Mouse (Mus musculus): ENCODE measurements at regions not wholly inside any gene's neighbourhood (a gene's known extent, or its start where the extent isn't known, plus 50 kb on each side); places are given as distances from the start of the nearest gene placed in this dataset.

DNA sequence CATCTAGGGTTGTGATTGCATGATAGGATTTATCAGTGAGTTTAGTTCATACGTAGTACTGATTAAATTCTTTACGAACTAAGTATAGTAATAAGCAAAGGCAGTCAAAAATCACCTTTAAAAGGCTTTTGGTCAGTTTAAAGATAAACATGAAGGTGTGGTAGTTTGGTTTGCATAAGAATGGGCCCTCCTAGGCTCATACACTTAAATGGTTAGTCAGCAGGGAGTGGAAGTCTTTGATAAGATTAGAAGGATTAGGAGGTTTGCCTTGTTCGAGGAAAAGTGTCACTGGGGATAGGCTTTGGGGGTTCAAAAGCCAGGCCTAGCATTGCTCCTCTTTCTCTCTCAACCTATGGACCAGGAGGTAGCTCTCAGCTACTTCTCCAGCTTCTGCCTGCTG, 357.4 kb upstream of the Pdzrn3 start:
- no peaks in the 10 kb centered on the region for H3K27me3 ChIP-seq (ENCODE audit: control insufficient read depth, insufficient read depth, low read length)
- intact Hi-C loops (cut with DNase I), result no loop called here
- WGBS, result 45% methylated on average over 3 of the region's 3 CpGs

DNA sequence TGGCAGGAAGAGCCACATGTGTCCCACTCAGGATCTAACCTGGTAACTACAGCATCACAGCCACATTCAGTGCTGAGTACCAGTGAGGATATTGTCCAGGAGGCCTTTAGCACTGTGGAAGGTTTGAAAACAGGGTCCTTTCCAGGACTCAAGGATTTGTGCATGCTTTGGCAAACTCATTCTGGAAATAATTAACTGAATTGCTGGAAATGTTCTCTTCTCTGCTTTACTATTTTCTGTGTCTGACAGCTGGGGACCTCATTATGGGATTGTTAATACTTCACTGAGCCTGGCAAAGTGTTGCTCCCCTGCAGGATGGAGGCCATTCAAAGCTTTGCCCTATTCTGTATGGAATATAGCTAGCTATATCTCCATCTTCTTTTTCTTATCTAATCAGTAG, 342.8 kb upstream of the Pdzrn3 start:
- intact Hi-C loops (cut with DNase I), result no loop called here
- H3K79me2 ChIP-seq (replicated peaks; ENCODE audit: control insufficient read depth, insufficient read depth, low read length), result no peaks in the 10 kb centered on the region
- no peaks in the 10 kb centered on the region for H3K36me3 ChIP-seq (ENCODE audit: control insufficient read depth, insufficient read depth, low read length)

More for the DNA sequence above, 357.4 kb upstream of the Pdzrn3 start:
- H3K27ac ChIP-seq, result no peak overlapping the region
- DNase-seq, result no peak
- no peaks in the 10 kb centered on the region for H3K4me1 ChIP-seq (ENCODE audit: control insufficient read depth, insufficient read depth, low read length)
- H3K4me3 ChIP-seq, result no peak overlapping the region
- H3K36me3 ChIP-seq (ENCODE audit: control insufficient read depth, insufficient read depth, low read length), result no peaks in the 10 kb centered on the region
- H3K79me2 ChIP-seq (replicated peaks; ENCODE audit: control insufficient read depth, insufficient read depth, low read length), result no peaks in the 10 kb centered on the region
- H3K9ac ChIP-seq (ENCODE audit: low read depth, low read length), result no peak overlapping the region
- TF ChIP-seq EP300 (IDR thresholded peaks at IDR 0.05; ENCODE audit: insufficient read depth, low read depth, low read length) (no peak), CTCF (IDR thresholded peaks at IDR 0.05) (no peak), POLR2A (IDR thresholded peaks at IDR 0.05; ENCODE audit: insufficient read depth, low read depth, low read length) (no peak)

DNA sequence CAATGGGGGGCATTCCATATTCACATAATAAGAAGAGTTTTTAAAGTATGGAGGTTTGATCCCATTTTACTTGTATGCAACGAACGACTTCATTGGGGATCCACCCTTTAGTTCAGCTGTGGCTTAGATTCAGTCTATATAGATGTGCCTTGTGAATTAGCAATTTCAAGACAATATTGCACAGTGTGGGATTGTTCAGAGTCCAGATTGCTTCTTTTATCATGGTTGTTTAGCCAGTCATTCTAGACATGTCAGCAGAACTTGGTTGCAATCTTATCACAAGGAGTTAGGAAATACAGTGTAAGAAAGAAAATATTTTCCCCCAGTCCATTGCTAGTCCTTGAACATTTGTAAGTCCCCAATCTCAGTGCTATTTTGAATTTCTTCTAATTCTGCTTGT, 312.0 kb upstream of the Pdzrn3 start:
- H3K4me1 ChIP-seq (ENCODE audit: control insufficient read depth, insufficient read depth, low read length), result no peaks in the 10 kb centered on the region
- H3K4me3 ChIP-seq, result no peak overlapping the region
- intact Hi-C loops (cut with DNase I), result no loop called here
- no peaks in the 10 kb centered on the region for H3K79me2 ChIP-seq (replicated peaks; ENCODE audit: control insufficient read depth, insufficient read depth, low read length)
- no peaks in the 10 kb centered on the region for H3K36me3 ChIP-seq (ENCODE audit: control insufficient read depth, insufficient read depth, low read length)
- no peak for DNase-seq
- H3K27ac ChIP-seq, result no peak overlapping the region
- no peak overlapping the region for H3K9ac ChIP-seq (ENCODE audit: low read depth, low read length)
- WGBS, result 81% methylated on average over 2 of the region's 2 CpGs
- TF ChIP-seq EP300 (IDR thresholded peaks at IDR 0.05; ENCODE audit: insufficient read depth, low read depth, low read length) (no peak), CTCF (IDR thresholded peaks at IDR 0.05) (no peak), POLR2A (IDR thresholded peaks at IDR 0.05; ENCODE audit: insufficient read depth, low read depth, low read length) (no peak)
- no peaks in the 10 kb centered on the region for H3K27me3 ChIP-seq (ENCODE audit: control insufficient read depth, insufficient read depth, low read length)

More for the DNA sequence above, 342.8 kb upstream of the Pdzrn3 start:
- no peak overlapping the region for H3K9ac ChIP-seq (ENCODE audit: low read depth, low read length)
- no peaks in the 10 kb centered on the region for H3K4me1 ChIP-seq (ENCODE audit: control insufficient read depth, insufficient read depth, low read length)
- H3K4me3 ChIP-seq, result no peak overlapping the region
- DNase-seq, result no peak
- H3K27me3 ChIP-seq (ENCODE audit: control insufficient read depth, insufficient read depth, low read length), result no peaks in the 10 kb centered on the region
- H3K27ac ChIP-seq, result no peak overlapping the region
- TF ChIP-seq CTCF (IDR thresholded peaks at IDR 0.05) (no peak), EP300 (IDR thresholded peaks at IDR 0.05; ENCODE audit: insufficient read depth, low read depth, low read length) (no peak)

- H3K9ac ChIP-seq (ENCODE audit: low read depth, low read length), result no peak overlapping the region
- H3K36me3 ChIP-seq (ENCODE audit: control insufficient read depth, insufficient read depth, low read length), result no peaks in the 10 kb centered on the region
- H3K79me2 ChIP-seq (replicated peaks; ENCODE audit: control insufficient read depth, insufficient read depth, low read length), result no peaks in the 10 kb centered on the region
- DNase-seq, result no peak
- intact Hi-C loops (cut with DNase I), result no loop called here
- no peak overlapping the region for H3K4me3 ChIP-seq
- no peaks in the 10 kb centered on the region for H3K27me3 ChIP-seq (ENCODE audit: control insufficient read depth, insufficient read depth, low read length)
- H3K27ac ChIP-seq, result no peak overlapping the region
- no peaks in the 10 kb centered on the region for H3K4me1 ChIP-seq (ENCODE audit: control insufficient read depth, insufficient read depth, low read length)
- TF ChIP-seq EP300 (IDR thresholded peaks at IDR 0.05; ENCODE audit: insufficient read depth, low read depth, low read length) (no peak), CTCF (IDR thresholded peaks at IDR 0.05) (no peak), POLR2A (IDR thresholded peaks at IDR 0.05; ENCODE audit: insufficient read depth, low read depth, low read length) (no peak)
Observed at GRCm38 (mm10) chr6:101686578-101686977, 308.9 kb upstream of the Pdzrn3 start.

GRCm38 (mm10) chr6:101685734-101686133, 308.0 kb upstream of the Pdzrn3 start:
- Histone ChIP-seq H3K4me1 (ENCODE audit: control insufficient read depth, insufficient read depth, low read length) (no peaks in the 10 kb centered on the region), H3K4me3 (no peak overlapping the region), H3K9ac (ENCODE audit: low read depth, low read length) (no peak overlapping the region), H3K79me2 (replicated peaks; ENCODE audit: control insufficient read depth, insufficient read depth, low read length) (no peaks in the 10 kb centered on the region), H3K36me3 (ENCODE audit: control insufficient read depth, insufficient read depth, low read length) (no peaks in the 10 kb centered on the region), H3K27me3 (ENCODE audit: control insufficient read depth, insufficient read depth, low read length) (no peaks in the 10 kb centered on the region), H3K27ac (no peak overlapping the region)
- TF ChIP-seq CTCF (IDR thresholded peaks at IDR 0.05), result no peak
- no peak for TF ChIP-seq POLR2A (IDR thresholded peaks at IDR 0.05; ENCODE audit: insufficient read depth, low read depth, low read length)
- TF ChIP-seq EP300 (IDR thresholded peaks at IDR 0.05; ENCODE audit: insufficient read depth, low read depth, low read length), result no peak
- DNase-seq, result no peak
- WGBS, result 77% methylated on average over 8 of the region's 8 CpGs
- intact Hi-C loops (cut with DNase I), result no loop called here

GRCm38 (mm10) chr6:101684390-101684789, 306.7 kb upstream of the Pdzrn3 start:
- 58% methylated on average over 2 of the region's 2 CpGs for WGBS

More at GRCm38 (mm10) chr6:101684390-101684789, 306.7 kb upstream of the Pdzrn3 start:
- no peak overlapping the region for H3K9ac ChIP-seq (ENCODE audit: low read depth, low read length)
- H3K4me3 ChIP-seq, result no peak overlapping the region
- TF ChIP-seq CTCF (IDR thresholded peaks at IDR 0.05), result peak; percentile 55
- no peak for TF ChIP-seq POLR2A (IDR thresholded peaks at IDR 0.05; ENCODE audit: insufficient read depth, low read depth, low read length)
- no peaks in the 10 kb centered on the region for H3K27me3 ChIP-seq (ENCODE audit: control insufficient read depth, insufficient read depth, low read length)
- H3K79me2 ChIP-seq (replicated peaks; ENCODE audit: control insufficient read depth, insufficient read depth, low read length), result no peaks in the 10 kb centered on the region
- H3K36me3 ChIP-seq (ENCODE audit: control insufficient read depth, insufficient read depth, low read length), result no peaks in the 10 kb centered on the region
- H3K27ac ChIP-seq, result no peak overlapping the region
- intact Hi-C loops (cut with DNase I), result no loop called here
- no peaks in the 10 kb centered on the region for H3K4me1 ChIP-seq (ENCODE audit: control insufficient read depth, insufficient read depth, low read length)
- no peak for DNase-seq
